Mouse (Mus musculus): ENCODE results near the gene Notch1.

Gene Notch1

GRCm38 (mm10) chr2:26481724-26482495, 34.6 kb downstream of the Notch1 start:
- DNase-seq (ENCODE audit: low spot score in 2 of 2): no peak

- DNase-seq (ENCODE audit: low spot score in 2 of 2): no peak
Measured at GRCm38 (mm10) chr2:26480911-26481310, 35.6 kb downstream of the Notch1 start.

GRCm38 (mm10) chr2:26478685-26479205, 37.7 kb downstream of the Notch1 start:
- DNase-seq (ENCODE audit: low spot score in 2 of 2): no peak

GRCm38 (mm10) chr2:26477911-26478310, 38.6 kb downstream of the Notch1 start:
- DNase-seq (ENCODE audit: low spot score in 2 of 2): no peak

- no peak for DNase-seq (ENCODE audit: low spot score in 2 of 2)
Measured at GRCm38 (mm10) chr2:26475505-26476430, 40.7 kb downstream of the Notch1 start.

- DNase-seq (ENCODE audit: low spot score in 2 of 2): no peak
Measured at GRCm38 (mm10) chr2:26474789-26475504, 41.5 kb downstream of the Notch1 start.

GRCm38 (mm10) chr2:26472312-26473090, 44.0 kb downstream of the Notch1 start:
- peak in 1 of 2 experiments; percentile 42 for DNase-seq (ENCODE audit: low spot score in 2 of 2)

- no peak for DNase-seq (ENCODE audit: low spot score in 2 of 2)
Measured at GRCm38 (mm10) chr2:26471652-26472285, 44.7 kb downstream of the Notch1 start.

GRCm38 (mm10) chr2:26470967-26471366, 45.5 kb downstream of the Notch1 start:
- DNase-seq (ENCODE audit: low spot score in 2 of 2): no peak

- no peak for DNase-seq (ENCODE audit: low spot score in 2 of 2)
Measured at GRCm38 (mm10) chr2:26468376-26468775, 48.1 kb downstream of the Notch1 start.

GRCm38 (mm10) chr2:26463412-26463811, 53.1 kb downstream of the Notch1 start:
- no peak for DNase-seq (ENCODE audit: low spot score in 2 of 2)

- DNase-seq (ENCODE audit: low spot score in 2 of 2): no peak
Measured at GRCm38 (mm10) chr2:26462980-26463379, 53.5 kb downstream of the Notch1 start.

- no peak for DNase-seq (ENCODE audit: low spot score in 2 of 2)
Measured at GRCm38 (mm10) chr2:26461667-26462066, 54.8 kb downstream of the Notch1 start.

GRCm38 (mm10) chr2:26460837-26461236, 55.6 kb downstream of the Notch1 start:
- DNase-seq (ENCODE audit: low spot score in 2 of 2): no peak

- DNase-seq (ENCODE audit: low spot score in 2 of 2): no peak
Measured at GRCm38 (mm10) chr2:26460097-26460646, 56.3 kb downstream of the Notch1 start.

GRCm38 (mm10) chr2:26459478-26459877, 57.0 kb downstream of the Notch1 start:
- DNase-seq (ENCODE audit: low spot score in 2 of 2): no peak

- DNase-seq (ENCODE audit: low spot score in 2 of 2): no peak
Measured at GRCm38 (mm10) chr2:26458402-26459124, 57.9 kb downstream of the Notch1 start.

- DNase-seq (ENCODE audit: low spot score in 2 of 2): peak; percentile 71 to 89
Measured at GRCm38 (mm10) chr2:26449121-26450060, 67.1 kb downstream of the Notch1 start.

All from cerebellum, postnatal 4 days (tissue).